ENCODE assay signal across 11 mouse cellular contexts in the genomic region with DNA sequence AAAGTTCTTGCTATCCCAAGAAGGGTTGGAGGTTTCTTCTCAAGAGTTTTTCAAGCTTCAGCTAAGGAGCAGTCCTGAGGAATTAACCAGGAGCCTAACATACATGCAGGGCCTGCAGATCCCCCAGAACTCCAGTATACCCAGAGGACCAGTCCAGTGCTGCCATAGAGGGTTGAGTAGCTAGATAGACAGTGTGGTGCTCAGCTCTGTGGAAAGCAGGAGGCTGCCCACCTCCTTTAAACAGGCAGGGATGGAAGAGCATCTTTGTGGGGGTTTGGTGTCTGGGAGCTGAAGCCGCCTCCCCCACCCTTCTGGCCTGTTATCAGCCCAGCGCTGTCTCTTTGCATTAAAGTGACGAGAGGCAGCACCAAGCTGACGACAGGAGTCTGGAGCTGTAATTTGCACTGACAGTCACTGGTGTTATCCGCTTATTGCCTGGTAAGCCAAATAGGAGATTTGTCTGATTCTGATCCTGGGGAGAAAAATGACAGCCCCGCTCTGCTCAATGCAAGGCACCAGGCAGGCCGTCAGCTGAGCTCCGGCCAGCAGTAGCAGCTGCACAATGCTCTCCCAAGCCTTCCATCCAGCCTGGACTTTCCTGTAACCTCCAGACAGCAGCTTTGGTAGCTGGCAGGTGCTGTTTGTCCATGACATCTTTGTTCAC. TPM values are rescaled to one million over a fixed set of nuclear protein-coding genes. Genes with fewer than 3 reads are reported as not detected.
DNase-seq lines count a peak whose midpoint lies in the region; ATAC-seq lines count a peak whose summit lies in the region.
"Had no signal": no experiment of that assay in that cellular context is flagged by ENCODE, and none has a peak within 500 bp of the region (broad histone marks: within the 10 kb centered on the region; RNA-seq: fewer than 3 reads in every experiment).

No protein-coding gene starts in this region.

- H3K4me1 ChIP-seq in forebrain, embryonic 14.5 days (ENCODE audit: control insufficient read depth, insufficient read depth, low read length), result no peaks in the 10 kb centered on the region
- H3K4me1 ChIP-seq in midbrain, embryonic 13.5 days (replicated peaks), result peaks cover 28% of the 10 kb centered on the region

- no peaks in the 10 kb centered on the region for H3K9me3 ChIP-seq in forebrain, embryonic 14.5 days (replicated peaks; ENCODE audit: control insufficient read depth, low read length)
- no peaks in the 10 kb centered on the region for H3K9me3 ChIP-seq in midbrain, embryonic 13.5 days

- peak; percentile 25 for DNase-seq in gastrocnemius, postnatal 10 days
- DNase-seq in gastrocnemius, postnatal 4 days (ENCODE audit: low spot score in 2 of 2), result no peak
- DNase-seq in brain, adult 2 months (ENCODE audit: low read depth, low spot score), result peak; percentile 85
- peak; percentile 61 for DNase-seq in forebrain, embryonic 14.5 days (ENCODE audit: low spot score)
- no peak for DNase-seq in spleen, adult 18-20 months
- DNase-seq in kidney, adult 9 months, result no peak
- no peak for DNase-seq in adrenal gland, adult 2 months

- 49% methylated on average over 8 of the region's 8 CpGs for WGBS in forebrain, embryonic 14.5 days
- WGBS in midbrain, embryonic 13.5 days, result 42% methylated on average over 8 of the region's 8 CpGs

- no peak overlapping the region for H3K4me2 ChIP-seq in forebrain, embryonic 14.5 days (ENCODE audit: low read length)
- H3K4me2 ChIP-seq in midbrain, embryonic 13.5 days (replicated peaks), result no peak overlapping the region

- peak; percentile 50; the same call in 1 of the 2 replicates for ATAC-seq in forebrain, embryonic 14.5 days
- ATAC-seq in midbrain, embryonic 13.5 days, result peak; percentile 89

- no peaks in the 10 kb centered on the region for H3K36me3 ChIP-seq in forebrain, embryonic 14.5 days (ENCODE audit: control insufficient read depth, insufficient read depth, low read length)
- H3K36me3 ChIP-seq in midbrain, embryonic 13.5 days, result no peaks in the 10 kb centered on the region

- no peaks in the 10 kb centered on the region for H3K27me3 ChIP-seq in forebrain, embryonic 14.5 days (replicated peaks; ENCODE audit: control insufficient read depth, insufficient read depth, low read length)
- H3K27me3 ChIP-seq in midbrain, embryonic 13.5 days, result peaks cover 6% of the 10 kb centered on the region; the same call in 1 of the 2 replicates

- no peak overlapping the region for H3K9ac ChIP-seq in forebrain, embryonic 14.5 days (ENCODE audit: low read length)
- no peak overlapping the region for H3K9ac ChIP-seq in midbrain, embryonic 13.5 days (replicated peaks)

- peak overlapping the region; percentile 70; the same call in 1 of the 2 replicates for H3K27ac ChIP-seq in forebrain, embryonic 14.5 days (ENCODE audit: low read depth, low read length)
- peak overlapping the region; percentile 57 for H3K27ac ChIP-seq in midbrain, embryonic 13.5 days
- H3K27ac ChIP-seq: kidney, postnatal 0 days had no signal

- no peak overlapping the region for H3K4me3 ChIP-seq in forebrain, embryonic 14.5 days (ENCODE audit: low read depth, low read length)
- H3K4me3 ChIP-seq in midbrain, embryonic 13.5 days (replicated peaks), result no peak overlapping the region
- H3K4me3 ChIP-seq: myocyte had no signal

RNA-seq across cellular contexts. Expression of a gene that starts 51.2 kb away (rescaled TPM):
- 1 to 10 TPM; 6.5 to 7.0 TPM for total RNA-seq in gastrocnemius, postnatal 10 days (2021)
- 1 to 10 TPM; 7.8 to 8.7 TPM for total RNA-seq in gastrocnemius, postnatal 4 days (2021)
- 16.1 and 22.0 TPM in 2 replicates for polyA plus RNA-seq in forebrain, embryonic 14.5 days (2014; fragmentation: Nextera tagmentation; extraction: Ambion mirVana)
- 20.8 and 23.2 TPM in 2 replicates for polyA plus RNA-seq in midbrain, embryonic 13.5 days (2015; fragmentation: Nextera tagmentation; extraction: Ambion mirVana)
- 10 to 100 TPM; 14.7 to 24.7 TPM for total RNA-seq in adrenal gland, adult 2 months (2021)
- polyA plus RNA-seq in adrenal gland, adult 2 months (2012; rRNA removed), result 35.5 and 36.4 TPM in 2 replicates
- total RNA-seq: CH12.LX had no signal

Comparison
In these comparisons a context has a peak if more than half of its experiments do, and no peak if none do; other contexts are left out.
1. DNase-seq: peak in gastrocnemius, postnatal 10 days (single experiment), brain, adult 2 months (single experiment) and forebrain, embryonic 14.5 days (single experiment); none in gastrocnemius, postnatal 4 days (0 of 2), spleen, adult 18-20 months (0 of 2), kidney, adult 9 months (single experiment) and adrenal gland, adult 2 months (single experiment).